Mouse (Mus musculus): Measurements from ENCODE around the gene Umad1. TPM values are rescaled to one million over a fixed set of nuclear protein-coding genes. Genes with fewer than 3 reads are reported as not detected.

Gene Umad1
- polyA plus RNA-seq, 1 experiment from 2014 or later: 60.0 TPM

GRCm38 (mm10) chr6:8394044-8394443 lies 135.0 kb downstream of the Umad1 start:
- no peaks in the 10 kb centered on the region for H3K36me3 ChIP-seq (ENCODE audit: control insufficient read depth, insufficient read depth, low read length)
- no peak overlapping the region for H3K4me3 ChIP-seq (ENCODE audit: low read depth, low read length)
- H3K4me1 ChIP-seq (ENCODE audit: control insufficient read depth, insufficient read depth, low read length): 0 out of 2 replicates have a peak, but pooled peaks cover 3% of the 10 kb centered on the region
- H3K9ac ChIP-seq (replicated peaks; ENCODE audit: low read depth, low read length): no peak overlapping the region
- no peaks in the 10 kb centered on the region for H3K9me3 ChIP-seq (ENCODE audit: control insufficient read depth, low read length)
- no peak overlapping the region for H3K27ac ChIP-seq (ENCODE audit: low read depth, low read length)
- no peak for ATAC-seq (ENCODE audit: low read depth)
- H3K4me2 ChIP-seq (ENCODE audit: low read depth, low read length): no peak overlapping the region
- no peaks in the 10 kb centered on the region for H3K27me3 ChIP-seq (ENCODE audit: control insufficient read depth, insufficient read depth, low read length)

GRCm38 (mm10) chr6:8395061-8395460 lies 136.0 kb downstream of the Umad1 start:
- H3K9me3 ChIP-seq (ENCODE audit: control insufficient read depth, low read length): no peaks in the 10 kb centered on the region
- no peaks in the 10 kb centered on the region for H3K27me3 ChIP-seq (ENCODE audit: control insufficient read depth, insufficient read depth, low read length)
- 0 out of 2 replicates have a peak, but pooled peaks cover 3% of the 10 kb centered on the region for H3K4me1 ChIP-seq (ENCODE audit: control insufficient read depth, insufficient read depth, low read length)
- H3K27ac ChIP-seq (ENCODE audit: low read depth, low read length): no peak overlapping the region
- H3K4me2 ChIP-seq (ENCODE audit: low read depth, low read length): no peak overlapping the region
- WGBS: 27% methylated on average over 4 of the region's 4 CpGs
- no peak overlapping the region for H3K9ac ChIP-seq (replicated peaks; ENCODE audit: low read depth, low read length)
- H3K4me3 ChIP-seq (ENCODE audit: low read depth, low read length): no peak overlapping the region
- H3K36me3 ChIP-seq (ENCODE audit: control insufficient read depth, insufficient read depth, low read length): no peaks in the 10 kb centered on the region
- ATAC-seq (ENCODE audit: low read depth): peak; percentile 31; the same call in 1 of the 2 replicates

GRCm38 (mm10) chr6:8397252-8397651 lies 138.2 kb downstream of the Umad1 start:
- H3K27me3 ChIP-seq (ENCODE audit: control insufficient read depth, insufficient read depth, low read length): no peaks in the 10 kb centered on the region
- H3K9me3 ChIP-seq (ENCODE audit: control insufficient read depth, low read length): no peaks in the 10 kb centered on the region
- no peak overlapping the region for H3K27ac ChIP-seq (ENCODE audit: low read depth, low read length)
- no peak overlapping the region for H3K4me2 ChIP-seq (ENCODE audit: low read depth, low read length)
- 78% methylated on average over 7 of the region's 7 CpGs for WGBS
- no peak overlapping the region for H3K9ac ChIP-seq (replicated peaks; ENCODE audit: low read depth, low read length)
- H3K4me1 ChIP-seq (ENCODE audit: control insufficient read depth, insufficient read depth, low read length): 0 out of 2 replicates have a peak, but pooled peaks cover 3% of the 10 kb centered on the region
- ATAC-seq (ENCODE audit: low read depth): 0 out of 2 replicates have a peak, but pooled peaks have one; percentile 25
- no peaks in the 10 kb centered on the region for H3K36me3 ChIP-seq (ENCODE audit: control insufficient read depth, insufficient read depth, low read length)
- no peak overlapping the region for H3K4me3 ChIP-seq (ENCODE audit: low read depth, low read length)

- H3K9me3 ChIP-seq (ENCODE audit: control insufficient read depth, low read length): no peaks in the 10 kb centered on the region
- 38% methylated on average over 1 of the region's 1 CpGs for WGBS
- no peak overlapping the region for H3K4me3 ChIP-seq (ENCODE audit: low read depth, low read length)
- H3K27me3 ChIP-seq (ENCODE audit: control insufficient read depth, insufficient read depth, low read length): no peaks in the 10 kb centered on the region
- ATAC-seq (ENCODE audit: low read depth): no peak
- H3K4me1 ChIP-seq (ENCODE audit: control insufficient read depth, insufficient read depth, low read length): 0 out of 2 replicates have a peak, but pooled peaks cover 3% of the 10 kb centered on the region
- no peak overlapping the region for H3K27ac ChIP-seq (ENCODE audit: low read depth, low read length)
- no peaks in the 10 kb centered on the region for H3K36me3 ChIP-seq (ENCODE audit: control insufficient read depth, insufficient read depth, low read length)
- H3K9ac ChIP-seq (replicated peaks; ENCODE audit: low read depth, low read length): no peak overlapping the region
- no peak overlapping the region for H3K4me2 ChIP-seq (ENCODE audit: low read depth, low read length)
These were observed 140.6 kb downstream of the Umad1 start for GRCm38 (mm10) chr6:8399710-8400109.

GRCm38 (mm10) chr6:8403127-8403526 lies 144.0 kb downstream of the Umad1 start:
- H3K27ac ChIP-seq (ENCODE audit: low read depth, low read length): no peak overlapping the region
- no peaks in the 10 kb centered on the region for H3K9me3 ChIP-seq (ENCODE audit: control insufficient read depth, low read length)
- H3K27me3 ChIP-seq (ENCODE audit: control insufficient read depth, insufficient read depth, low read length): no peaks in the 10 kb centered on the region
- no peaks in the 10 kb centered on the region for H3K36me3 ChIP-seq (ENCODE audit: control insufficient read depth, insufficient read depth, low read length)
- H3K4me2 ChIP-seq (ENCODE audit: low read depth, low read length): no peak overlapping the region
- WGBS: 94% methylated on average over 5 of the region's 5 CpGs
- H3K9ac ChIP-seq (replicated peaks; ENCODE audit: low read depth, low read length): no peak overlapping the region
- H3K4me3 ChIP-seq (ENCODE audit: low read depth, low read length): no peak overlapping the region
- ATAC-seq (ENCODE audit: low read depth): no peak
- no peaks in the 10 kb centered on the region for H3K4me1 ChIP-seq (ENCODE audit: control insufficient read depth, insufficient read depth, low read length)

DNA sequence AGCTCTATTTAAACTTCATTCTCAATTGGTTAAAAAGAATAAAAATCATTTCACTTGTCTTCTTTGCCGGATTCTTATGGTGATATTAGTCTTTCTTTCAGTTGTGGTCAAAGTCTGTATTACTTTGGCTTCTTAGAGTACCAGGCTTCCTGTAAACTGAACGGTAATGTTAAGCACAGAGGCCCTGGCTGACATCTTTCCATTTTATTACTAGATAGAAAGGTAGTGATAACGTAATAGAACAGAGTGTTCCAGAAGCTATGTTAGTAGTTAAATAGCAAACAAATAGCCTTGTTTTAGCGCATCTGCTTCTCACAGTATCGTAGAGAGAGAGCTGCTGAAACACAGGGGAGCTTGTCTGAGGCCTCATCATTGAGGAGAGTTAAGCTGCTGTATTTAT lies 146.8 kb downstream of the Umad1 start:
- Histone ChIP-seq H3K4me3 (ENCODE audit: low read depth, low read length) (no peak overlapping the region), H3K4me1 (ENCODE audit: control insufficient read depth, insufficient read depth, low read length) (no peaks in the 10 kb centered on the region), H3K27me3 (ENCODE audit: control insufficient read depth, insufficient read depth, low read length) (no peaks in the 10 kb centered on the region), H3K36me3 (ENCODE audit: control insufficient read depth, insufficient read depth, low read length) (no peaks in the 10 kb centered on the region), H3K9ac (replicated peaks; ENCODE audit: low read depth, low read length) (no peak overlapping the region), H3K4me2 (ENCODE audit: low read depth, low read length) (no peak overlapping the region), H3K9me3 (ENCODE audit: control insufficient read depth, low read length) (no peaks in the 10 kb centered on the region), H3K27ac (ENCODE audit: low read depth, low read length) (no peak overlapping the region)
- ATAC-seq (ENCODE audit: low read depth): no peak
- 86% methylated on average over 5 of the region's 5 CpGs for WGBS

DNA sequence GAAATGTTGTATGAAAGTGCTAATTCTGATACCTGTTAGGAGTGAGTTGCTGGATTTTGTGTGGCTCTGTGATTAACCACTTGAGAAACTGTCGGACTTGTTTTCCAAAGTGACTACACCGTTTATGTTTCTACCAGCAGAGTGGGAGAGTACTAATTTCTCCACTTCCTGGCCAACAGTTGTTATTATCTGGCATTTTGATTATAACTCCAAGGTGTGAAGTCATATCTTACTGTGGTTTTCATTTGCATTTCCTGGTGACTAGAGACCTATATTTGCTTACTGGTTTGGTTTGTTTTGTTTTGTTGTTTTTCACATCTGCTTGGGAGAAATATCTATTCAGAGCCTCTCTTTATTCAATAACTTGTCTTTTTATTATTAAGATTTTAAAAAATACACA lies 149.2 kb downstream of the Umad1 start:
- H3K4me3 ChIP-seq (ENCODE audit: low read depth, low read length): no peak overlapping the region
- no peaks in the 10 kb centered on the region for H3K27me3 ChIP-seq (ENCODE audit: control insufficient read depth, insufficient read depth, low read length)
- no peak for ATAC-seq (ENCODE audit: low read depth)
- no peaks in the 10 kb centered on the region for H3K9me3 ChIP-seq (ENCODE audit: control insufficient read depth, low read length)
- WGBS: 91% methylated on average over 2 of the region's 2 CpGs
- H3K27ac ChIP-seq (ENCODE audit: low read depth, low read length): no peak overlapping the region
- no peak overlapping the region for H3K4me2 ChIP-seq (ENCODE audit: low read depth, low read length)
- H3K4me1 ChIP-seq (ENCODE audit: control insufficient read depth, insufficient read depth, low read length): 0 out of 2 replicates have a peak, but pooled peaks cover 6% of the 10 kb centered on the region
- no peak overlapping the region for H3K9ac ChIP-seq (replicated peaks; ENCODE audit: low read depth, low read length)
- no peaks in the 10 kb centered on the region for H3K36me3 ChIP-seq (ENCODE audit: control insufficient read depth, insufficient read depth, low read length)

GRCm38 (mm10) chr6:8409865-8410264 lies 150.8 kb downstream of the Umad1 start:
- ATAC-seq (ENCODE audit: low read depth): no peak
- WGBS: 91% methylated on average over 4 of the region's 4 CpGs
- H3K4me3 ChIP-seq (ENCODE audit: low read depth, low read length): no peak overlapping the region

GRCm38 (mm10) chr6:8412845-8413598 lies 153.9 kb downstream of the Umad1 start:
- WGBS: 51% methylated on average over 10 of the region's 10 CpGs
- Histone ChIP-seq H3K27me3 (ENCODE audit: control insufficient read depth, insufficient read depth, low read length) (no peaks in the 10 kb centered on the region), H3K9me3 (ENCODE audit: control insufficient read depth, low read length) (no peaks in the 10 kb centered on the region), H3K4me1 (ENCODE audit: control insufficient read depth, insufficient read depth, low read length) (0 out of 2 replicates have a peak, but pooled peaks cover 6% of the 10 kb centered on the region), H3K4me2 (ENCODE audit: low read depth, low read length) (no peak overlapping the region), H3K9ac (replicated peaks; ENCODE audit: low read depth, low read length) (no peak overlapping the region), H3K36me3 (ENCODE audit: control insufficient read depth, insufficient read depth, low read length) (no peaks in the 10 kb centered on the region), H3K27ac (ENCODE audit: low read depth, low read length) (no peak overlapping the region), H3K4me3 (ENCODE audit: low read depth, low read length) (no peak overlapping the region)
- peak; percentile 42; the same call in 1 of the 2 replicates for ATAC-seq (ENCODE audit: low read depth)

More at GRCm38 (mm10) chr6:8409865-8410264, 150.8 kb downstream of the Umad1 start:
- H3K27me3 ChIP-seq (ENCODE audit: control insufficient read depth, insufficient read depth, low read length): no peaks in the 10 kb centered on the region
- no peaks in the 10 kb centered on the region for H3K9me3 ChIP-seq (ENCODE audit: control insufficient read depth, low read length)
- H3K4me2 ChIP-seq (ENCODE audit: low read depth, low read length): no peak overlapping the region
- H3K4me1 ChIP-seq (ENCODE audit: control insufficient read depth, insufficient read depth, low read length): 0 out of 2 replicates have a peak, but pooled peaks cover 6% of the 10 kb centered on the region
- no peak overlapping the region for H3K27ac ChIP-seq (ENCODE audit: low read depth, low read length)
- H3K9ac ChIP-seq (replicated peaks; ENCODE audit: low read depth, low read length): no peak overlapping the region
- no peaks in the 10 kb centered on the region for H3K36me3 ChIP-seq (ENCODE audit: control insufficient read depth, insufficient read depth, low read length)

All from neural tube, embryonic 14.5 days (tissue).